Mouse (Mus musculus) heart, embryonic 15.5 days (tissue): ENCODE measurements around the gene Pmm1. TPM values are rescaled to one million over a fixed set of nuclear protein-coding genes. Genes with fewer than 3 reads are reported as not detected.

Source experiments
- ATAC-seq: fragments of 200-750 bp; cut with Nextera tagmentation; replicated peaks from 2 replicates; pipeline ENCODE4 v1.8.0; 2017; ENCODE audit warnings: low read depth, moderate TSS enrichment; ENCODE audit not compliant: insufficient number of reproducible peaks, insufficient read depth, low FRiP score
- H3K27ac ChIP-seq: fragments of 300-500 bp; sonication (generic); 2 replicates; pipeline ENCODE4 v1.5.1; 2015; ENCODE audit warnings: mild to moderate bottlenecking, inconsistent platforms
- H3K27me3 ChIP-seq: fragments of 300-500 bp; sonication (generic); 2 replicates; pipeline ENCODE4 v1.6.1; 2015; ENCODE audit warnings: inconsistent platforms
- H3K36me3 ChIP-seq: fragments of 300-500 bp; sonication (generic); 2 replicates; pipeline ENCODE4 v1.6.1; 2015; ENCODE audit warnings: mild to moderate bottlenecking, inconsistent platforms
- H3K4me1 ChIP-seq: fragments of 300-500 bp; sonication (generic); replicated peaks from 2 replicates; pipeline ENCODE4 v1.6.1; 2015; ENCODE audit warnings: inconsistent platforms
- H3K4me2 ChIP-seq: fragments of 300-500 bp; sonication (generic); 2 replicates; pipeline ENCODE4 v1.6.1; 2015; ENCODE audit warnings: inconsistent platforms, mild to moderate bottlenecking, moderate library complexity
- H3K4me3 ChIP-seq: fragments of 300-500 bp; sonication (generic); 2 replicates; pipeline ENCODE4 v1.5.1; 2015; ENCODE audit warnings: mild to moderate bottlenecking, inconsistent platforms
- H3K9ac ChIP-seq: fragments of 300-500 bp; sonication (generic); 2 replicates; pipeline ENCODE4 v1.6.1; 2015; ENCODE audit warnings: mild to moderate bottlenecking, inconsistent platforms
- H3K9me3 ChIP-seq: fragments of 300-500 bp; sonication (generic); replicated peaks from 2 replicates; pipeline ENCODE4 v1.6.1; 2016; ENCODE audit warnings: inconsistent platforms
- WGBS: fragments of 180-500 bp; shearing (Covaris S2); methylation state at CpG from one replicate; pipeline ENCODE4 v1.1.7; 2015; ENCODE audit warnings: mixed read lengths; 5-methylcytosine and 5-hydroxymethylcytosine counted together
- polyA plus RNA-seq: library from polyadenylated mRNA; unstranded; fragments of >200 nt; fragmentation: Nextera tagmentation; extraction: Ambion mirVana; gene quantifications from 2 replicates; pipeline ENCODE4 v1.2.1, GENCODE M21; 2015

The Pmm1 gene
- polyA plus RNA-seq, 1 experiment from 2014 or later = 18.1 TPM

DNA sequence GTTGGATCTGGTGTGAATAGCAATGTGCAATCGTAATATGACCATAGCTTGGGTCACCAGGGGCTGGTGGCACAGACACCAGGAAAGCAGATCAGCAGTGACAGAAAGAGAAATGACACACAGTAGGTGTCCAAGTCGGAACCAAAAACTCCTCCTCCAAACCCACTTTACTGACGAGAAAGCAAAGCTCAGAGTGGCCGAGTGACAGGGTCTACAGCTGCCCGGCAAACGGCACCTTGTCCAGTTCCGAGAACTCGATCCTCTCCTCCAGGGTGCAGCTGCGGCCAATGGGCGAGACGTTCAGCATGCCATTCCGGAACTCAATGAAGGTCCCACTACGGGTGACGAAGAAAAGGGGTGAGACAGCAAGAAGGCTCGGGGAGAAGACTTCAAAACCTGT lies 5.3 kb downstream of the Pmm1 start:
- ATAC-seq = no peak
- 95% methylated on average over 15 of the region's 15 CpGs for WGBS
- peaks cover 8% of the 10 kb centered on the region for H3K4me1 ChIP-seq

DNA sequence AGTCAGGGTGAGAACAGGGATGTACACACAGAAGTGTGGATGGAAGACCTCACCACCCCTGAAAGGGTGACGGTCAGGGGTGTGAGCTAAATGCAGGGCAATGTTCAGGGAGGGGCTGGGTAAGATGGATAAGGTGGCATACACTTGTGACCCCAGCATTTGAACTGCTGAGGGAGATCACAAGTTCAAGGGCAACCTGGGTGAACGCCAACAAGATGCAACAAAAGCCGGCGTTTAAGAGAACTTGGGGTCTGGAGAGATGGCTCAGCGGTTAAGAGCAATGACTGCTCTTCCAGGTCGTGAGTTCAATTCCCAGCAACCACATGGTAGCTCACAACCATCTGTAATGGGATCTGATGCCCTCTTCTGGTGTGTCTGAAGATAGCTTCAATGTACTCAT lies 6.0 kb downstream of the Pmm1 start:
- H3K4me3 ChIP-seq = no peak overlapping the region
- no peak for ATAC-seq
- no peak overlapping the region for H3K27ac ChIP-seq
- peaks cover 4% of the 10 kb centered on the region; the same call in 1 of the 2 replicates for H3K36me3 ChIP-seq
- 88% methylated on average over 6 of the region's 6 CpGs for WGBS
- H3K9me3 ChIP-seq = no peaks in the 10 kb centered on the region
- no peaks in the 10 kb centered on the region for H3K27me3 ChIP-seq
- H3K4me2 ChIP-seq = no peak overlapping the region
- no peak overlapping the region for H3K9ac ChIP-seq
- peaks cover 2% of the 10 kb centered on the region; the same call in 1 of the 2 replicates for H3K4me1 ChIP-seq

More for the DNA sequence above, 5.3 kb downstream of the Pmm1 start:
- H3K27me3 ChIP-seq = no peaks in the 10 kb centered on the region
- no peaks in the 10 kb centered on the region for H3K9me3 ChIP-seq
- H3K36me3 ChIP-seq = peaks cover 4% of the 10 kb centered on the region; the same call in 1 of the 2 replicates
- no peak overlapping the region for H3K4me3 ChIP-seq
- no peak overlapping the region for H3K4me2 ChIP-seq
- H3K9ac ChIP-seq = no peak overlapping the region
- H3K27ac ChIP-seq = no peak overlapping the region

DNA sequence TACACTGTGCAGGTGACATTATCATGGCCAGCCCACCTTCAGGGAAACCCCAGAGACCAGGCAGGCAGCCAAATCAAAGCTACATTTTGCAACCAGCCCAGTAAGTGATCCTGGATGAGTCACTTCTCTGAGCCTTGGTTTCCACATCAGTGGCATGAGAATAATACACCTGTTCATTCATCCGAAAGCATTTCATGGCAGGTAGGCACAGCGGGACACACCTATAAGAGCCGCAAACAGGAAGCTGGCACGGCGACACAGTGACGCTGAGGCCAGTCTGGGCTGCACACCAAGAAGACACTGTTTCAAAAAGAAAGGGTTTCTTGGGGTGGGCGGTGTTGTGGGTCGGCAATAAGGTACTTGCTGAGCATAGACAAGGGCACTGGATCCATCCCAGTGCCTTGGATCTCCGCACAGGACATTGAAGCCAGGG lies 6.6 kb downstream of the Pmm1 start:
- Histone ChIP-seq H3K4me2 (no peak overlapping the region), H3K4me1 (no peaks in the 10 kb centered on the region), H3K9ac (no peak overlapping the region), H3K36me3 (peaks cover 4% of the 10 kb centered on the region; the same call in 1 of the 2 replicates), H3K4me3 (no peak overlapping the region), H3K27ac (no peak overlapping the region), H3K9me3 (no peaks in the 10 kb centered on the region), H3K27me3 (no peaks in the 10 kb centered on the region)
- 93% methylated on average over 9 of the region's 9 CpGs for WGBS
- ATAC-seq = no peak

DNA sequence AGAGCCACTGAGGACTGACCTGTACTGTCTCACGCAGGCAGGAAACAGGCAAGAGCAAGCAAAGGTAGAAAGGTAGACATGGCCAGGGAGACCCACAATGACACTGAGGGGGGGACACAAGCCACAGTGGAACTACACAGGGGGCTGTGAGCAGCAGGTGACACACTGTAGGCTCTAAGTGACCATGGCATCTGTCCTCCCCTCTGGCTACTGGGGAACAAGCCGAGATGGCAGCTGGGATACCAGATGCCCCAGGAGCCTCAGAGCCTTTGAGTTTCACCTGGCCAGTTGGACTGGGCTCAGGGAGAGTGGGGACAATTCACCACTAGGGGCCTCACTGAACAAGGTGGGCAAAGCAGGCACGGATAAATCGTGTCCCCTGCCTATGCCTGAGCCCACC lies 8.4 kb downstream of the Pmm1 start:
- no peaks in the 10 kb centered on the region for H3K27me3 ChIP-seq
- no peak overlapping the region for H3K9ac ChIP-seq
- H3K4me2 ChIP-seq = no peak overlapping the region
- H3K9me3 ChIP-seq = no peaks in the 10 kb centered on the region
- H3K4me1 ChIP-seq = no peaks in the 10 kb centered on the region
- 80% methylated on average over 4 of the region's 4 CpGs for WGBS
- ATAC-seq = no peak
- no peak overlapping the region for H3K27ac ChIP-seq
- H3K4me3 ChIP-seq = no peak overlapping the region
- H3K36me3 ChIP-seq = peaks cover 4% of the 10 kb centered on the region; the same call in 1 of the 2 replicates

DNA sequence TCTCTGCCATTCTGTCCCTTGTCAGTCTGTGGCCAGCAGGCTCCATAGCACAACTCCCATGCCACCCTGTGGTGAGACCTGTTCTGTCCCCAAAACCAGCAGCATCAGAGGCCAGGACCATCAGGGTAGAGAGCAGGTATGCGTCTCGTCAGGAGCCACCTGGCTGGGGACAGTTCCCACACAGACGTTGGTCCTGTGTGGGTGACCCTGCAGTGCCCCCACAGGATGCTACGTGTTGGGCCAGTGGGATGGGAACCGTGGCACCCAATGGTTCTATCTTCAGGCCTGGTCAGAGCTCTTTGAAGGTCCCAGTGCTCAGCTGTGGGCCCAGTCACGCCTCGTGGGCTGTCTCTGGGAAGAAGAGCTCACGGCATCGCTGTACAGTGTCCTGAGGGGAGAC lies 9.6 kb downstream of the Pmm1 start:
- Histone ChIP-seq H3K9ac (no peak overlapping the region), H3K9me3 (no peaks in the 10 kb centered on the region), H3K36me3 (peaks cover 4% of the 10 kb centered on the region; the same call in 1 of the 2 replicates), H3K4me3 (no peak overlapping the region), H3K4me2 (no peak overlapping the region), H3K4me1 (no peaks in the 10 kb centered on the region), H3K27me3 (no peaks in the 10 kb centered on the region), H3K27ac (no peak overlapping the region)
- ATAC-seq = no peak
- 86% methylated on average over 9 of the region's 9 CpGs for WGBS

DNA sequence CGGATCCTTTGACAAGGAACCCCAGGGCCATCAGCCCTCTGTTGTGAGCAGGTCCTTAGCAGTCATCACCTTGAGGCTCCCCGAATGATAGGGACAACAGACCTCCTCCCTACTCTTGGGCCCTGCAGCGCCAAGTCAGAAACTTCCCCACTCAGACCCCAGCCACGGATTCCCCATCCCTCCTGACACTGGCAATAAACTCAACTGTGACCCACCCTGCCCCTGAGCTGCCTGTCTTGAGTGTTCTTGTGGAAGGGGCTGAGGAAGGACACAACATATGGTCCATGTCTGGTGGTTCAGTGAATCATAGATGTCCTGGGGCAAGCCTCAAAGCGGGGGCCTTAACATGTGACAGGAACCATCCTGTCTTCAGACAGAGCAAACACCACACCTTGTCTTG lies 10.0 kb downstream of the Pmm1 start:
- H3K9me3 ChIP-seq = no peaks in the 10 kb centered on the region
- 86% methylated on average over 5 of the region's 5 CpGs for WGBS
- no peak overlapping the region for H3K4me2 ChIP-seq
- H3K36me3 ChIP-seq = peaks cover 4% of the 10 kb centered on the region; the same call in 1 of the 2 replicates
- no peak overlapping the region for H3K4me3 ChIP-seq
- no peak overlapping the region for H3K9ac ChIP-seq
- H3K27me3 ChIP-seq = no peaks in the 10 kb centered on the region
- ATAC-seq = no peak
- no peak overlapping the region for H3K27ac ChIP-seq
- no peaks in the 10 kb centered on the region for H3K4me1 ChIP-seq

DNA sequence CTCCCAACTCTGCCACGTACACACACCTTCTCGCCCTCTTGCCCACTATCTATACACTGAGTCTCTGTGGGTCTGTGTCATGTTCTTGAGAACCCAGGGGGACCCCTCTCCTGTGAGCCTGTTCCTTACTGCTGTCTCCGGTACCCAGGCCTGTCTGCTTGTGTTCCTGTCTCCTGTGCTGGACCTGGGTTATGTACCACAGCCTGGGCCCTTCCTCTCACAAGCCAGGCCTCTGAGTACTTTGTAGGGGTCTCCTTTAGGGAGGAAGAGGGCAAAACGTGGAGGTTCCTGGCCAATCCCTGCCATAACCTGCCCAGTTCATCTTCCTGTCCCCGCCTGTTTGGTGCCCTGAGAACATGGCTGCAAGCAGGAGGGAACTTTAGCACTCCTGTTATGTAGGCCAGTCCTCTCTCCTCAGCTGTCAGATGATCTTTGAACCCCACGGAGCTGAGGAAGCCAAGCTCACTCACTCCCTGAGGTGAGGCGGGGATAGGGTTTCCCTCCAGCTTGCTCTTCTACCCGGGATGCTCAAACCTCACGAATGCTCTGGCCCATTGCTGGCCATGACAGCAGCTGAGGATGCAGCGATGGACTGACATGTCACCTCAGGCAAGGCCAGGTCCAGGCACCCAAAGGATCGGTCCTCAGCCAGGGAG lies 11.1 kb downstream of the Pmm1 start:
- Histone ChIP-seq H3K36me3 (no peaks in the 10 kb centered on the region; the same call in 1 of the 2 replicates), H3K9ac (no peak overlapping the region), H3K9me3 (no peaks in the 10 kb centered on the region), H3K27me3 (no peaks in the 10 kb centered on the region), H3K4me2 (no peak overlapping the region), H3K4me3 (no peak overlapping the region), H3K27ac (no peak overlapping the region), H3K4me1 (no peaks in the 10 kb centered on the region)
- ATAC-seq = no peak
- WGBS = 65% methylated on average over 11 of the region's 11 CpGs

DNA sequence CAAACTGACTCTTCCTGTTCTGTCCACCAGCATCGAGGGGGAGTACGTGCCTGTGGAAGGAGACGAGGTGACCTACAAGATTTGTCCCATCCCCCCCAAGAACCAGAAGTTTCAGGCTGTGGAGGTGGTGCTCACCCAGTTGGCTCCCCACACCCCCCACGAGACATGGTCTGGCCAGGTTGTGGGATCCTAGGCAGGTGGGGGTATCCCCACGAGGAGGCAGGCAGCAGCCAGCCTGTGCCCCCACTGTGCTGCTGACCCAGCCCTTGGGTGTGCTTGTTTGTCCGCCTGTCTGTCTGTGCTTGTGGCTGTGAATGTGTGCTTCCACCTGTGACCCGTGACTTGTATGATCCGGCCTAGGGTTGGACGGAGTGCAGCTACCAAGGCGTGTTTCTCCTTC lies 11.7 kb downstream of the Pmm1 start:
- Histone ChIP-seq H3K4me1 (no peaks in the 10 kb centered on the region), H3K4me3 (no peak overlapping the region), H3K27ac (no peak overlapping the region), H3K27me3 (no peaks in the 10 kb centered on the region), H3K9ac (no peak overlapping the region), H3K36me3 (no peaks in the 10 kb centered on the region; the same call in 1 of the 2 replicates), H3K4me2 (no peak overlapping the region), H3K9me3 (no peaks in the 10 kb centered on the region)
- WGBS = 76% methylated on average over 10 of the region's 10 CpGs
- ATAC-seq = no peak

DNA sequence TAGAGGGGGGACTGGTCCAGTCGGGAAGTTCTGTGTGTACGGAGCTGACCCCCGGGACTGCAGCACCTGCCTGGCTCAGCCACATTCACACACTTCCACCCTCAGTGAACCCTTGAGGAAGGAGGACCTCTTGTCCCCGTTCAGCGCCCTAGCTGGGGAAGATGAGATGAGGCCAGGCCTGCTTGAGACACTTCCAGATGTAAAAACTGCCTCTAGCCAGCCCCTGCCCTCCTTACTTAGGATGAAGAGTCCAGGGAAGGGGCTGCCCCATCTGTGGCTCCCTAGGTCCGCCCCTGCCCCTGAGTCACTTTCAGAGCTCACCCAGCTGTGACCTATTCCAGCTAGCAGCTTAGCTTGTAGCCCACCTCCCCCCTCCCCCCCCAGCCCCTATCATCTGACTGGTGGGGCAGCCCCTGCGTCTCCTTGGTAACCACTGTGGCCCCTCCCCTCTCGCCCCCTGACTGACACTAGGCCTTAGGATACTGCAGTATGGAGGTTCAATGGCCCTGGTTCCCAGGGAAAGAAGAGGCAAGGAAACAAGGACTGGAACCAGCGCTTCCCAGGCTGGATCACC lies 17.5 kb downstream of the Pmm1 start:
- Histone ChIP-seq H3K4me1 (peaks cover 3% of the 10 kb centered on the region; the same call in 1 of the 2 replicates), H3K9ac (no peak overlapping the region), H3K4me3 (no peak overlapping the region), H3K36me3 (no peaks in the 10 kb centered on the region), H3K4me2 (no peak overlapping the region), H3K27ac (no peak overlapping the region), H3K27me3 (no peaks in the 10 kb centered on the region), H3K9me3 (no peaks in the 10 kb centered on the region)
- ATAC-seq = no peak
- whole genome bisulfite sequencing = 28% methylated on average over 9 of the region's 9 CpGs

DNA sequence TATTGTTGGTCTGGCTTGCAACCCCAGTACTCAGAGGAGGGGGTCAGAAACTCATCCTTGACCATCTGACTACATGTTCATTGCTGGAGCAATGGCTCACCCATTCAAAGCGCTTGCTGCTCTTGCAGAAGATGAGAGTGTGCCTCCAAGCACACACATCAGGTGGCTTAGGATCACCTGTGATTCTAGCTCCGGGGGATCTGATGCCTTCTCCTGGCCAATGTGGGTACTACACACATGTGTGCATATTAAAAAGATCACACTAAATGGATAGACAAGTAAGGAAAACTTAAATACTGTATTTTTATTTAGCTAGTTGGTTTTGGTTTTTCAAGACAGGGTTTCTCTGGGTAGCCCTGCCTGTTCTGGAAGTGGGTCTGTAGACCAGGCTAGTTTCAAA lies 19.7 kb downstream of the Pmm1 start:
- H3K9me3 ChIP-seq = no peaks in the 10 kb centered on the region
- WGBS = 91% methylated on average over 2 of the region's 2 CpGs
- H3K27me3 ChIP-seq = no peaks in the 10 kb centered on the region
- H3K4me1 ChIP-seq = peaks cover 22% of the 10 kb centered on the region
- no peak overlapping the region for H3K4me2 ChIP-seq
- no peak for ATAC-seq
- H3K9ac ChIP-seq = no peak overlapping the region
- H3K36me3 ChIP-seq = no peaks in the 10 kb centered on the region
- H3K27ac ChIP-seq = no peak overlapping the region
- H3K4me3 ChIP-seq = no peak overlapping the region

DNA sequence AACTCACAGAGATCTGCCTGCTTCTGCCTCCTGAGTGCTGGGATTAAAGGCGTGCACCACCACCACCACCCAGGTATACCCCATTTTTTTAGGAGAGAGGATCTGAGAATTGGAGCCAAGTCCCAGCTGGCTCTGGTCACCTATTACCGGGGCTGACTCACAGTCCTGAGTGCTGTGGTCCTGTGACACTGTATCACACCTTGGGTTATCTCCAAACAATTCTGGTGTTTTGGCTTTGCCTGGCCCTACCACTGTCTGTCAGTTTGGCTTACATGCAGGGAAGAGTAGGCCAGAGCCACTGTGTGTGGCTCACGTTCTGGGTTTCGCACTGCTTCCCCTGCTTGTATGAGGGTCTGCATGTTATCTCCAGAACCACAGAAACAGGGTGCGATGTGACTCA lies 20.5 kb downstream of the Pmm1 start:
- Histone ChIP-seq H3K27me3 (no peaks in the 10 kb centered on the region), H3K27ac (no peak overlapping the region), H3K4me3 (no peak overlapping the region), H3K4me2 (no peak overlapping the region), H3K9ac (no peak overlapping the region), H3K36me3 (no peaks in the 10 kb centered on the region), H3K4me1 (peaks cover 22% of the 10 kb centered on the region), H3K9me3 (no peaks in the 10 kb centered on the region)
- WGBS = 85% methylated on average over 5 of the region's 5 CpGs
- ATAC-seq = no peak

DNA sequence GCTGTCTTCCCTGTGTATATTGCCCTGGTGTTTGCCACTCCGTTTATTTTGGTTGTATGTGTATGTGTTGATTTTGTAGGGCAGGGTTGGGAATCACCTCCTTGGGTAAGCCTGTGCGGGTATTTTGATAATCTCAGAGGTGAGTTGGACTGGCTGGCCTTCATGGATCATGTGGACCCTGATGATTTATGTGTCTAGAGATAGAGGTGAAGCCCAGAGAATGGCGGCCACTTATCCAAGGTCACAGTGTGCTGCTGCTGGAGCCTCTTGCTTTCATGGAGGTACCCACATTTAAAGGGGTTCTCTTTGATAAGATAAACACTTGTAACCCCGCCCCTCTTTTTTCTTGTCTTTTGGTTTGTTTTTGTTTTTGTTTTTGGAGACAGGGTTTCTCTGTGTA lies 21.0 kb downstream of the Pmm1 start:
- Histone ChIP-seq H3K9me3 (no peaks in the 10 kb centered on the region), H3K27ac (no peak overlapping the region), H3K27me3 (no peaks in the 10 kb centered on the region), H3K4me1 (peaks cover 22% of the 10 kb centered on the region), H3K4me3 (no peak overlapping the region), H3K9ac (no peak overlapping the region), H3K36me3 (no peaks in the 10 kb centered on the region), H3K4me2 (no peak overlapping the region)
- 85% methylated on average over 4 of the region's 4 CpGs for WGBS
- ATAC-seq = no peak
